Mouse (Mus musculus): ENCODE measurements at regions not wholly inside any gene's neighbourhood (a gene's known extent, or its start where the extent isn't known, plus 50 kb on each side); places are given as distances from the start of the nearest gene placed in this dataset.

DNA sequence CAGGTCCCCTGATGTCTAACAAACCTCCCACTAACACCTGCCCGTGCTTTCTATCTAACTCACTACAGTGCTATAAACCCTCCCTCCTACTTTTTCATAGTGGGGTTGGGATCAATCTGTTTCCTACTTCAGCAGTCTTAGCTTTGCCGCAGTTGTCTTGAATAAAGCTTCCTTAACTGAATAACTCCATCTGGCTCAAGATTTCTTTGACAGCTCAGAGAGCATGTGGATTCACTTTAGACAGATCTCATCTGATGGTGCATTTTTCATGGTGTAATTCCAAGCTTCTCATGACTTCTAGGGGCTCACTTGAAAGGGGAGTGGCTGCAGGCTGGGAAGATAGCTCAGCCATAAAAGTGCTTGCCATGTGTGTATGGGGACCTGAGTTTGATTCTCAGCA is 313.2 kb upstream of the Dpyd start:
- CTCF ChIA-PET, result interaction anchor here in 1 of 4 experiments (0.5 kb wide), 1 partner anchor 261 kb away, joined by 3 read pairs; no protein-coding TSS in a partner anchor
- POLR2A ChIA-PET, result no interaction called here

DNA sequence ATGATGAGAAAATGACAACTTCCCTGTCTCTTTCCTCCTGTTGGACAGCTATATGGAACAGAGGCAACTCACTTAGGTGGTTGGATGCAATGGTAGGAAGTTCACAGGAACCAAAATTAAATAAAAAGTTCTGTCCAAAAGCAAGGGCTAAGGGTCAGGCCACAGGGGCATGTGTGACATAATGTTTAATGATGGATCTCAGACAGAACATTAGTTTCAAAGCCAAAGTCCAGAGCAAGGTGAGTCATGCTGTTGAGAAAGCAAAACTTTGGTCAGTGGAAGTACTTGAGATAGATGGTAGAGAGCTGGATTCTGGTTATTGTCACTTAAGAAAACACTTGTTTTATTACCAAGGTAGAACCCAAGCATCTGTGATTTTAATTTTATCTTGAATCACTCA is 286.0 kb upstream of the Dpyd start:
- CTCF ChIA-PET, result no interaction called here
- POLR2A ChIA-PET, result no interaction called here

DNA sequence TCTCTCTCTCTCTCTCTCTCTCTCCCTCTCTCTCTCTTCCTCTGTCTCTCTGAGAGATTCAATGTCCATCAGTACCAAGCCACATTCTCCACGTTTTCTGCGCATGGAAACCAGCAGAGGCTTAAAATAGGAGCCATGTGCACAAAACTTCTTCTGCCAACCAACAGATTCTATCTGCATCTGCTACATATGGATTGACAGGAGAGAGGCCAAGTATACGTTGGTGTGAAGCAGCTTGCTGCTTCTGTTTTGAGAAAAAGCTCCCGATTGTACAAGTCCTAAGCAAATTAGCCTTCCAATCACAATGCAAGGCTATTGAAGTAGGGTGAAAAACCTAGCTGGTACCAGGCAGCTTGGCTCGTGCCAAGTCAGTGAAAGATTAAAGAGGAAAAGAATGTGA is 283.7 kb upstream of the Dpyd start:
- ChIA-PET CTCF (no interaction called here), POLR2A (no interaction called here)

DNA sequence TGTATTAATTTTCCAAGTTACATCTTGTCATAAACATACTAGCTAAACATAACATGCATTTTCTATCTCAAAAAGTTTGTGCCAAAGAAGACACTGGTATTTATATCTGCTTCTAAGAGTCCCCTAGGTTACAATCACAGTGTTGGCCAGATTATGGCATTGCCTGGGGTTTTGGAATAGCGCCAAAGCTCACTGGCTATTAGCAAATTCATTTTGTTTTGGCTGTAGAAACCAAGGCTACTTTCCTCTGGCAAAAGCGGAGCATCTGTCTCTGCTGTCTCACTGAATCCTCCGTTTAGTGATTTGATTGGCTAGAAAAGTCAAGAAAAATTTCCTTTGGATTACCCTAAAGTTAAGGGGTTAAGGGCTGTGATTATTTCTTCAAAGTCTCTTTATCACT is 275.0 kb upstream of the Dpyd start:
- POLR2A ChIA-PET, result no interaction called here
- CTCF ChIA-PET, result no interaction called here

DNA sequence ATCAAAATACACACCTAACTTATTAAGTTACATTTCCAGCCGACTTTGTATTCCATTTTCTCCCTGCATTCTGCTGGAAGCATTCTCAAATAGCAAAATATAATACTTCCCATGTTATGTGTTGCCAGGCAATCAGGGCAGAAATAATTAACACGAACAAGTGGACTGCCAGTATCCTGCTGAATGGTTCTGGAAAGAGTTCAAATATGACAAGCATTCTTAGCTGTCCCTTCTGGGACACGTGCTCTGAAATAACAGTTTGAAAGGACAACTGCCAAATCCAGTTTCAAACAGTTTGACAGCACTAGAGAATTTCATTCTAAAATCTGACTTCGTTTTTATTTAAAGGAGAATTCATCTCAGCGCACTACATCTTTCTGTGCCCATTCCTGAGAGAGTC is 236.8 kb upstream of the Dpyd start:
- ChIA-PET POLR2A (no interaction called here), CTCF (interaction anchor here in 1 of 4 experiments (0.6 kb wide), 1 partner anchor 18 kb away, joined by 3 read pairs; no protein-coding TSS in a partner anchor)

GRCm38 (mm10) chr3:118328237-118328636 is 233.7 kb upstream of the Dpyd start:
- ChIA-PET CTCF (no interaction called here), POLR2A (no interaction called here)

- ChIA-PET CTCF (no interaction called here), POLR2A (no interaction called here)
Measured at GRCm38 (mm10) chr3:118329132-118329674, 232.7 kb upstream of the Dpyd start.

DNA sequence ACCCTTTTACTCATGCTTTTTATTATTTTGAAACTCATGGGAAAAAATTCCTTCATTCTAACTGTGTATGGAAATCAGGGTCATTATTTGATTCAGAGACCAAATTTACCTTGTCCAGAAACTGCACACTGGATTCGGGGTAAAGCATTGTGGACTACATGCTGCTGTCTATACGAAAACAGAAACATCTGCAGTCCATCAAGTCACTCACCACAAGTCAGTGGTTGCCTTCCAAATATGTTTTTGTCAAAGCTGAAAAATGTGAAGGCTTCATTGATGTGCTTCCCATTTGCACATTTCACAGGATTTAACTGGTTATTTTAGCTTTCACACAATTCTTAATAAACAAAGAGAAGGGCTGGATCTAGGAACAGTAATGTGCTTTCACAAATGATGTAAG is 230.4 kb upstream of the Dpyd start:
- ChIA-PET POLR2A (no interaction called here), CTCF (no interaction called here)

- ChIA-PET POLR2A (no interaction called here), CTCF (no interaction called here)
Measured at GRCm38 (mm10) chr3:118338716-118339115, 223.2 kb upstream of the Dpyd start.

GRCm38 (mm10) chr3:118361741-118362141 is 200.2 kb upstream of the Dpyd start:
- ChIA-PET CTCF (no interaction called here), POLR2A (no interaction called here)

Data from embryonic stem cell, embryonic (primary cell).